Mouse (Mus musculus): Measurements from ENCODE around the gene Lpar6.
A peak's percentile ranks its signal among the peaks of the same experiment; 100 is the strongest.

The Lpar6 gene

DNA sequence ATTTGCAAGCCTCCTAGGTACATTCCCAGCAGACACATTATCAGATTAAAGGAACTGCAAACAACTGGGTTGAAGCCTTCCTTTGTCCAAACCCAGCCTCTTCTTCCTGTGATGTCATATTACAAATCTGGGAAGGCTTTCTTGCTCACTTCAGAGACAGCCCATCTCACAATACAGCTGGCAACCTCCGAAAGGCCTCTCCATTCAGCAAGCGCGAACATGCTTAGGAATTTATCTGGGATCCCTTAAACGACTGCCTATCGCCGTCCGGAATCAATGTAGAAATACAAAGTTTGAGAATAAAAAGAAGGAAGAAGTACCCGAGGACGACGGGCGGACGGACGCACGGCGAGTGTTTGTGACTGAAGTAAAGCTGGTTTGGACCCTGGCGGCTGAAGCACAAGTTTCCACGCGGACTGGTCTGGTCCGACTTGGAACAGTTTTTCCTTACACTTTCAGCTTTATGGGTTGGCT lies at the start of gene Lpar6:
Gene Lpar6 (plus strand): TSS at position 48 of the 474 bp plus-strand sequence.
- peak; percentile 95 for TF ChIP-seq GATA4 (IDR thresholded peaks at IDR 0.05; ENCODE audit: insufficient replicate concordance, low read length)

DNA sequence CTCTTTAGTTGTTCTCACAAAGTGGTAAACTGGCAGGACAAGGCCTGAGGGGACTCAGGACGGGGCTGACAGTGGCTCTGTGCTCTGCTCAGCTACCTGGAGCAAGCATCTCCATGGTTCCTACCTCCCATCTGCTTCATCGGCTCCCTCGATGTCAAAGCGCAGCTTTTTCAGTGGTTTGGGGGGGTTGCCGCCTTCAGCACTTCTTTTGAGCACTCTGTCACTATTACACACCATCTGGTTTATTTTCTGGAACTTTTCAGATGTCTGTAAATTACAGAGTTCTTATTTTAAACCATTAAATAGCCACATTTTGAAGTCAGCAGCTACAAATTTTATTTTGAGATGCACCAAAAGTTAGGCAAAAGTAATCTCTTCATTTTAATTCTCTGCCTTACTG lies 38.6 kb upstream of the Lpar6 start:
- TF ChIP-seq GATA4 (IDR thresholded peaks at IDR 0.05; ENCODE audit: insufficient replicate concordance, low read length): no peak

- TF ChIP-seq GATA4 (IDR thresholded peaks at IDR 0.05; ENCODE audit: insufficient replicate concordance, low read length): no peak
These were observed 36.2 kb upstream of the Lpar6 start for GRCm38 (mm10) chr14:73201447-73201846.

DNA sequence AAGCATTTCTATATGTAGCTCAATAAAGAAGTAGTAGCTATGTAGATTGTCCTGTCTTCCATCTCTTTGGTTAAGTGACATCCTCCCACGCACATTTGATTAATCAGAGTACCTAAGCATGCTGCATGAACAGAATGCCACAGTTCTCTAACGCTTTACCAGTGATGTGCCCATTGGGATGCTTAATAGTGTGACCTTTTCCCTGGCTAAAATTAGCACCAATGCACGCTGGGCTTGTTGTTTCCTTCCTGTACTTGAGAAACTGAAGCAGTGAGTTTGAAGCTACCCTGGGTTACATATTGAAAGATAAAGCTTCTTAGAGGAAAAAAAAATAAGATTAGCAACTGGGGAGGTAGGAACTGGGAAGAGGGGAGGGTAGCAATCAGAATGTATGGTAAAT lies 33.7 kb upstream of the Lpar6 start:
- TF ChIP-seq GATA4 (IDR thresholded peaks at IDR 0.05; ENCODE audit: insufficient replicate concordance, low read length): no peak

DNA sequence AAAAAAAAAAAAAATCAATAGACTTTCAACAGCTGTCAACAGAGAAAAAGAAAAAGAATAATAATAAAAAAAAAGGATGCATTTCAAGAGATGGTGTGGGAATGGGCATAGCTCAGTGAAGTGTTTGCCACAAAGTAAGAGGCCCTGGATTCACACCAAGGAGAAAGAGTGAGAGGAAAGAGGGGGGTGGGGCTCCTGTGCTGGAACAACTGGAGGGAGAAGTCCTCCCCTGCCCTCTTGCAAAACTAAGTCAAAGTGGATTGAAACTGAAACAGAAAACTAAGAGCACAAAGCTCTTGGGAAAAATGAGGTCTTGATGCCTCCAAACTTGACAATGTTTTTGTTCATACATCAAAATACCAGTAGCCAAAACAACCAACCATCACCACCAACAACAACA lies 28.4 kb upstream of the Lpar6 start:
- TF ChIP-seq GATA4 (IDR thresholded peaks at IDR 0.05; ENCODE audit: insufficient replicate concordance, low read length): 0 out of 2 replicates have a peak, but pooled peaks have one; percentile 4

DNA sequence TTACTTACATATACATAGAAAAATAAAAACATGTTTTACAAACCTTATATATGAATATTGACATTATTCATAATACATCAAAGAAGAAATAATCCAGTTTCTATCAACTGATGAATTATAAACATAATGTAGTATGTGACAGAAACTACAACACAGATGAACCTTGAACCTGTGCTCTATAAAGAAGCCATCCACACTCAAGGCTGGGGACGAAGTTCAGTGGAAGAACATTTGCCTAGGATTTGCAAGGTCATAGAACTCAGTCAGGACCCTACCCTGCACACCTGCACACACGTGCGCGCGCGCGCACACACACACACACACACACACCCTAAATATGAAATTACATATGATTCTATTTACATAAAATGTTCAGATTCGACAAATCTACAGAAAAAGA lies 27.5 kb upstream of the Lpar6 start:
- no peak for TF ChIP-seq GATA4 (IDR thresholded peaks at IDR 0.05; ENCODE audit: insufficient replicate concordance, low read length)

DNA sequence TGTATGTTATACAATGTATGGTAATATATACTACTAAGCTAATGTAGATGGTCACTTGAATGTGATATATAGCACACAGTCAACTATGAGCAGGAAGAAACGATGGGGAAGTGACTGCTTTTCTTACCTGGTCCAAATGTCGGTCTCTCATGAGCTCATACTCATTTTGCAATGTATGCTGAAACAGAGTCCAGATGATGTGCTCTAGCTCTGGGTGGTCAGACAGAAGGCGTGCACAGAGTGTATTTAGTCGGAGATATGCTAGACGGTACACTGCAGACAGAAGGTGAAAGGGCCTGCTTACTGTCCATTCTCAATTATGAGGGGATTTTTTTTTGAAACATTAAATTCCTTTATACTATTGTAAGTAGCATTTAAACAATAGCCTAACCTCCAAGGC lies 26.2 kb upstream of the Lpar6 start:
- TF ChIP-seq GATA4 (IDR thresholded peaks at IDR 0.05; ENCODE audit: insufficient replicate concordance, low read length): no peak

- no peak for TF ChIP-seq GATA4 (IDR thresholded peaks at IDR 0.05; ENCODE audit: insufficient replicate concordance, low read length)
These were observed 20.6 kb upstream of the Lpar6 start for GRCm38 (mm10) chr14:73217062-73217461.

GRCm38 (mm10) chr14:73222316-73222970 lies 15.3 kb upstream of the Lpar6 start:
- no peak for TF ChIP-seq GATA4 (IDR thresholded peaks at IDR 0.05; ENCODE audit: insufficient replicate concordance, low read length)

DNA sequence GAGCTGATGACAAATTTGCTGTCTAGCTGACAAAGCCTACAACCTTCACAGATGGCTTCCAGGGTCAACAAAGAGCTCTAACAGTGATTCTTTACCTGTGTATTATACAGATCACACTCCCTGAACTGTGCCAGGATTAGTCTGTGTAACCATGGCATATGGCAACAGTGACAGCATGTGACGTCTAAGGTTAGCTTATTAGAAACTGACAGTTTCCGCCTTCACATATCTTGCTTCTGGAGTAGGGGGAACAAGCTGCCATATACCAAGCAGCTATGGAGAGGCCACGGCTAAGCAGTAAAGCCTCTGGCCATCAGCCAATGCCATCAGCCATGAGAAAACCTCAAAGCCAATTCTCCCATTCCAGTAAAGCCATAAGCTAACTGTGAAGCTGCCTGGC lies 11.3 kb upstream of the Lpar6 start:
- TF ChIP-seq GATA4 (IDR thresholded peaks at IDR 0.05; ENCODE audit: insufficient replicate concordance, low read length): no peak

GRCm38 (mm10) chr14:73226849-73227248 lies 10.8 kb upstream of the Lpar6 start:
- no peak for TF ChIP-seq GATA4 (IDR thresholded peaks at IDR 0.05; ENCODE audit: insufficient replicate concordance, low read length)

- TF ChIP-seq GATA4 (IDR thresholded peaks at IDR 0.05; ENCODE audit: insufficient replicate concordance, low read length): no peak
These were observed 6.3 kb upstream of the Lpar6 start for GRCm38 (mm10) chr14:73231286-73231982.

- TF ChIP-seq GATA4 (IDR thresholded peaks at IDR 0.05; ENCODE audit: insufficient replicate concordance, low read length): no peak
These were observed 3.1 kb upstream of the Lpar6 start for GRCm38 (mm10) chr14:73234468-73235031.

DNA sequence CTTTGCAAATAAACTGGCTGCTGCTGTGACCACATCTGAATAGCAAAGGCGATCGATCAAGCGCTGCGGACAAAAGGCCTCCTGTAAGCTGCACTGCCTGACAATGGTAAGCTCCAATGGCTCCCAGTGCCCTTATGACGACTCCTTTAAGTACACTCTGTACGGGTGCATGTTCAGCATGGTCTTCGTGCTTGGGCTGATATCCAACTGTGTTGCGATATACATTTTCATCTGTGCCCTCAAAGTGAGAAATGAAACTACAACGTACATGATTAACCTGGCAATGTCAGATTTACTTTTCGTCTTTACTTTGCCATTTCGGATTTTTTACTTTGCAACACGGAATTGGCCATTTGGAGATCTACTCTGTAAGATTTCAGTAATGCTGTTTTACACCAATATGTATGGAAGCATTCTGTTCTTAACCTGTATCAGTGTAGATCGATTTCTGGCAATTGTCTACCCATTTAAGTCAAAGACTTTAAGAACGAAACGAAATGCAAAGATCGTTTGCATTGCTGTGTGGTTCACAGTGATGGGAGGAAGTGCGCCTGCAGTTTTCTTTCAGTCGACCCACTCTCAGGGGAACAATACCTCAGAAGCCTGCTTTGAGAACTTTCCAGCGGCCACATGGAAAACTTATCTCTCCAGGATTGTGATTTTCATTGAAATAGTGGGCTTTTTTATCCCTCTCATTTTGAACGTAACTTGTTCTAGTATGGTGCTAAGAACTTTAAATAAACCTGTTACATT lies 979 bp downstream of the Lpar6 start:
- TF ChIP-seq GATA4 (IDR thresholded peaks at IDR 0.05; ENCODE audit: insufficient replicate concordance, low read length): no peak

GRCm38 (mm10) chr14:73239291-73239690 lies 1.6 kb downstream of the Lpar6 start:
- no peak for TF ChIP-seq GATA4 (IDR thresholded peaks at IDR 0.05; ENCODE audit: insufficient replicate concordance, low read length)

Data from liver, adult (tissue).